In the genomic region with DNA sequence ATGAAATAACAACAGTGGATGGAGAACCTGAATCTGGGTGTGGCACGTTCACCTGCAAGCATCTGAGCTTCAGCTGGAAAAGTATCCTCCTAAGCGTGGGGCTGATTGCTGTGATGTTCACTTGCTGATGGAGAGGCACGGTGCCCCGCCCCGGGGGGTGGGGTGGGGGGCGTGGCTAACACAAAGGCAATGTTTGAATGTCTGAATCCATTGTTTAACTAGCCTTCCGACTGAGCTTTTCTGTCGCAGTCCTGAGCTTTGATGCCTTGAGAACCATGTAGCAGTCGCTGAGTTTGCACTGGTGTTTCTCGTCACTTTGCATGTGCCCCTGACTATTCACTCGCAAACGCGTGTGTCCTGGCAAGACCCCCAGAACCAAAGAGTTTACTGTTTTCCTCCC, we compare ENCODE assay signal across 8 mouse cellular contexts.
DNase-seq lines count a peak whose midpoint lies in the region; ATAC-seq lines count a peak whose summit lies in the region.

No protein-coding gene starts in this region.

- no peaks in the 10 kb centered on the region for H3K9me3 ChIP-seq in hindbrain, embryonic 11.5 days (ENCODE audit: control insufficient read depth, low read length)

- no peak overlapping the region; the same call in 1 of the 2 replicates for H3K4me3 ChIP-seq in hindbrain, embryonic 11.5 days (ENCODE audit: low read depth, low read length)

- H3K27ac ChIP-seq in hindbrain, embryonic 11.5 days (ENCODE audit: low read depth, low read length) = no peak overlapping the region

- ATAC-seq in hindbrain, embryonic 11.5 days (ENCODE audit: low FRiP score) = no peak; the same call in 1 of the 2 replicates

- H3K9ac ChIP-seq in hindbrain, embryonic 11.5 days (ENCODE audit: low read depth, low read length) = peak overlapping the region; percentile 38; the same call in 1 of the 2 replicates

- H3K4me2 ChIP-seq in hindbrain, embryonic 11.5 days (replicated peaks; ENCODE audit: low read depth, low read length) = peak overlapping the region; percentile 43

- no peaks in the 10 kb centered on the region for H3K36me3 ChIP-seq in hindbrain, embryonic 11.5 days (ENCODE audit: control insufficient read depth, insufficient read depth, low read length)

- no peaks in the 10 kb centered on the region; the same call in 1 of the 2 replicates for H3K4me1 ChIP-seq in hindbrain, embryonic 11.5 days (replicated peaks; ENCODE audit: control insufficient read depth, insufficient read depth, low read length)

- no peaks in the 10 kb centered on the region for H3K27me3 ChIP-seq in hindbrain, embryonic 11.5 days (ENCODE audit: control insufficient read depth, insufficient read depth, low read length)

- peak; percentile 29 to 36 for DNase-seq in lung, adult 18-20 months
- no peak for DNase-seq in lung, postnatal 25 days (ENCODE audit: low spot score)
- peak; percentile 56 for DNase-seq in embryo, embryonic 11 days
- peak; percentile 69 for DNase-seq in hindbrain, embryonic 11.5 days (ENCODE audit: low spot score)
- DNase-seq in lung, postnatal 10 days = peak; percentile 61
- DNase-seq in thymus, postnatal 4 days = peak; percentile 54
- DNase-seq in urinary bladder, postnatal 10 days (ENCODE audit: low spot score) = no peak
- no peak for DNase-seq in frontal cortex, adult 2 months (ENCODE audit: extremely low spot score in 1 of 2, low spot score in 1 of 2)

- WGBS in hindbrain, embryonic 11.5 days = 5% methylated on average over 13 of the region's 13 CpGs

Comparison
In these comparisons a context has a peak if more than half of its experiments do, and no peak if none do; other contexts are left out.
1. DNase-seq: peak in lung, adult 18-20 months (2 of 2), embryo, embryonic 11 days (single experiment), hindbrain, embryonic 11.5 days (single experiment), lung, postnatal 10 days (single experiment) and thymus, postnatal 4 days (single experiment); none in lung, postnatal 25 days (single experiment), urinary bladder, postnatal 10 days (single experiment) and frontal cortex, adult 2 months (0 of 2).